ENCODE assay signal across 8 mouse cellular contexts in genomic region chr15:12203512-12204318, GRCm38 (mm10). TPM values are rescaled to one million over a fixed set of nuclear protein-coding genes. Genes with fewer than 3 reads are reported as not detected.
DNase-seq lines count a peak whose midpoint lies in the region; ATAC-seq lines count a peak whose summit lies in the region.

No protein-coding gene starts in this region.

- peak overlapping the region; percentile 68 for H3K9ac ChIP-seq in heart, embryonic 16.5 days (ENCODE audit: low read length)
- H3K9ac ChIP-seq in liver, embryonic 11.5 days (ENCODE audit: low read depth, low read length): peak overlapping the region; percentile 69
- peak overlapping the region; percentile 63 for H3K9ac ChIP-seq in stomach, embryonic 16.5 days (ENCODE audit: low read length)

- no peak for ATAC-seq in heart, embryonic 16.5 days (replicated peaks; ENCODE audit: extremely low read depth, insufficient read depth, low FRiP score)
- ATAC-seq in liver, embryonic 11.5 days (replicated peaks; ENCODE audit: low FRiP score): no peak
- no peak for ATAC-seq in stomach, embryonic 16.5 days (ENCODE audit: insufficient read depth, low FRiP score)
- no peak for ATAC-seq in erythroid progenitor cell, adult 5-6 weeks (replicated peaks; ENCODE audit: low FRiP score, poor library complexity, severe bottlenecking)

- H3K27ac ChIP-seq in heart, embryonic 16.5 days (ENCODE audit: low read length): peak overlapping the region; percentile 96
- peak overlapping the region; percentile 93 for H3K27ac ChIP-seq in liver, embryonic 11.5 days (ENCODE audit: low read depth, low read length)
- peak overlapping the region; percentile 85 for H3K27ac ChIP-seq in stomach, embryonic 16.5 days (ENCODE audit: low read length)

- peak overlapping the region; percentile 72 for H3K4me2 ChIP-seq in heart, embryonic 16.5 days (ENCODE audit: low read depth, low read length)
- H3K4me2 ChIP-seq in liver, embryonic 11.5 days: peak overlapping the region; percentile 79
- peak overlapping the region; percentile 56 for H3K4me2 ChIP-seq in stomach, embryonic 16.5 days (ENCODE audit: low read depth, low read length)

- H3K36me3 ChIP-seq in heart, embryonic 16.5 days (ENCODE audit: control insufficient read depth, insufficient read depth): no peaks in the 10 kb centered on the region
- H3K36me3 ChIP-seq in liver, embryonic 11.5 days (ENCODE audit: control insufficient read depth, insufficient read depth, low read length): no peaks in the 10 kb centered on the region; the same call in 1 of the 2 replicates
- no peaks in the 10 kb centered on the region for H3K36me3 ChIP-seq in stomach, embryonic 16.5 days (ENCODE audit: control insufficient read depth, insufficient read depth, low read length)

- no peaks in the 10 kb centered on the region for H3K9me3 ChIP-seq in heart, embryonic 16.5 days (replicated peaks; ENCODE audit: control insufficient read depth, low read length)
- H3K9me3 ChIP-seq in liver, embryonic 11.5 days (ENCODE audit: control insufficient read depth, low read length): no peaks in the 10 kb centered on the region
- H3K9me3 ChIP-seq in stomach, embryonic 16.5 days (replicated peaks; ENCODE audit: control insufficient read depth, low read length): no peaks in the 10 kb centered on the region

- no peaks in the 10 kb centered on the region for H3K27me3 ChIP-seq in heart, embryonic 16.5 days (ENCODE audit: control insufficient read depth, insufficient read depth, low read length)
- no peaks in the 10 kb centered on the region for H3K27me3 ChIP-seq in liver, embryonic 11.5 days (replicated peaks; ENCODE audit: control insufficient read depth, insufficient read depth, low read length)
- no peaks in the 10 kb centered on the region for H3K27me3 ChIP-seq in stomach, embryonic 16.5 days (ENCODE audit: control insufficient read depth, insufficient read depth, low read length)

- peaks cover 21% of the 10 kb centered on the region for H3K4me1 ChIP-seq in heart, embryonic 16.5 days (ENCODE audit: control insufficient read depth, insufficient read depth, low read length)
- peaks cover 29% of the 10 kb centered on the region for H3K4me1 ChIP-seq in liver, embryonic 11.5 days (replicated peaks; ENCODE audit: control insufficient read depth, insufficient read depth, low read length)
- H3K4me1 ChIP-seq in stomach, embryonic 16.5 days (ENCODE audit: control insufficient read depth, insufficient read depth, low read length): peaks cover 26% of the 10 kb centered on the region

- DNase-seq in cerebellum, adult 9-10 months: peak; percentile 59
- no peak for DNase-seq in cerebellum, postnatal 14 days
- peak; percentile 62 for DNase-seq in NIH3T3 (ENCODE audit: low read depth)
- no peak for DNase-seq in liver, embryonic 11.5 days (ENCODE audit: low spot score)
- no peak for DNase-seq in layer of hippocampus, postnatal 10 days (ENCODE audit: low spot score in 2 of 2)

- 30% methylated on average over 10 of the region's 10 CpGs for WGBS in heart, embryonic 16.5 days
- 37% methylated on average over 10 of the region's 10 CpGs for WGBS in liver, embryonic 11.5 days
- 18% methylated on average over 10 of the region's 10 CpGs for WGBS in stomach, embryonic 16.5 days

- H3K4me3 ChIP-seq in heart, embryonic 16.5 days (ENCODE audit: low read length): peak overlapping the region; percentile 63
- H3K4me3 ChIP-seq in liver, embryonic 11.5 days (ENCODE audit: low read depth, low read length): peak overlapping the region; percentile 46
- H3K4me3 ChIP-seq in stomach, embryonic 16.5 days (replicated peaks; ENCODE audit: low read length): peak overlapping the region; percentile 88

RNA-seq across cellular contexts. Expression of gene Mtmr12, which starts 1.1 kb away (rescaled TPM):
- polyA plus RNA-seq in heart, embryonic 16.5 days (2015; fragmentation: Nextera tagmentation; extraction: Ambion mirVana): 13.0 and 13.1 TPM in 2 replicates
- 19.6 and 23.0 TPM in 2 replicates for polyA plus RNA-seq in liver, embryonic 11.5 days (2014; fragmentation: Nextera tagmentation; extraction: Ambion mirVana)
- 16.1 and 17.2 TPM in 2 replicates for polyA plus RNA-seq in stomach, embryonic 16.5 days (2015; fragmentation: Nextera tagmentation; extraction: Ambion mirVana)
- total RNA-seq in layer of hippocampus, postnatal 10 days (2021): 10 to 100 TPM; 17.4 to 18.8 TPM
- total RNA-seq in erythroid progenitor cell, adult 5-6 weeks (2015; ENCODE audit: low replicate concordance): 7.9 and 15.1 TPM in 2 replicates
- total RNA-seq in erythroid progenitor cell, adult 5-6 weeks (2017; ENCODE audit: low replicate concordance): 17.2 and 24.7 TPM in 2 replicates

Comparison
In these comparisons a context has a peak if more than half of its experiments do, and no peak if none do; other contexts are left out.
1. DNase-seq: peak in cerebellum, adult 9-10 months (single experiment) and NIH3T3 (single experiment); none in cerebellum, postnatal 14 days (0 of 2), liver, embryonic 11.5 days (single experiment) and layer of hippocampus, postnatal 10 days (0 of 2).
2. Peak in every context shown above with its lines, with median percentiles within 50 percentile points of each other: H3K27ac ChIP-seq, H3K4me2 ChIP-seq, H3K4me3 ChIP-seq and H3K9ac ChIP-seq.